Mouse (Mus musculus) C2C12 (cell line): ENCODE data around the gene Eef1a1. TPM values are rescaled to one million over a fixed set of nuclear protein-coding genes. Genes with fewer than 3 reads are reported as not detected.

Source experiments
- H3K27me3 ChIP-seq: one replicate; pipeline ENCODE4 v1.6.1; 2011; ENCODE audit not compliant: control insufficient read depth, insufficient read depth, insufficient read length
- H3K36me3 ChIP-seq: one replicate; pipeline ENCODE4 v1.6.1; 2011; ENCODE audit not compliant: control insufficient read depth, insufficient read depth
- H3K4me3 ChIP-seq: one replicate; pipeline ENCODE4 v1.5.1; 2011; ENCODE audit warnings: mild to moderate bottlenecking, control low read depth; ENCODE audit not compliant: poor library complexity, insufficient read depth, severe bottlenecking
- H3K79me2 ChIP-seq: one replicate; pipeline ENCODE4 v1.6.1; 2011; ENCODE audit not compliant: control insufficient read depth, insufficient read depth
- H3K79me3 ChIP-seq: one replicate; pipeline ENCODE4 v1.6.1; 2011; ENCODE audit warnings: low read depth, control low read depth
- H3ac ChIP-seq: one replicate; pipeline ENCODE3; 2011; ENCODE audit warnings: low read depth; ENCODE audit not compliant: control insufficient read depth, insufficient read length
- CEBPB ChIP-seq: IDR thresholded peaks from one replicate; pipeline ENCODE4 v1.6.1; 2011; ENCODE audit warnings: low read depth, mild to moderate bottlenecking, control low read depth, moderate library complexity
- CTCF ChIP-seq: IDR thresholded peaks from one replicate; pipeline ENCODE4 v1.5.1; 2011; ENCODE audit not compliant: control insufficient read depth, insufficient read depth, insufficient read length
- FOSL1 ChIP-seq: IDR thresholded peaks from one replicate; pipeline ENCODE4 v1.8.0; 2011; ENCODE audit warnings: mild to moderate bottlenecking, low read length; ENCODE audit not compliant: poor library complexity, insufficient read depth, severe bottlenecking
- MAX ChIP-seq: IDR thresholded peaks from one replicate; pipeline ENCODE4 v1.6.1; 2011; ENCODE audit warnings: mild to moderate bottlenecking, control low read depth
- MYOD1 ChIP-seq: IDR thresholded peaks from one replicate; pipeline ENCODE4 v1.6.1; 2011; ENCODE audit warnings: low read depth; ENCODE audit not compliant: control insufficient read depth, insufficient read length
- MYOG ChIP-seq: IDR thresholded peaks from one replicate; pipeline ENCODE4 v1.6.1; 2011; ENCODE audit not compliant: control insufficient read depth, insufficient read length; ENCODE audit errors: extremely low read depth
- USF1 ChIP-seq: IDR thresholded peaks from one replicate; pipeline ENCODE4 v1.6.1; 2011; ENCODE audit warnings: low read depth, mild to moderate bottlenecking, control low read depth, moderate library complexity
- polyA plus RNA-seq: library from polyadenylated mRNA; unstranded; fragments of >200 nt; fragmentation: generic; extraction: Trizol; gene quantifications from one replicate; pipeline ENCODE4 v1.2.1, GENCODE M21; 2012; ENCODE audit warnings: missing spikeins

Eef1a1 gene
- polyA plus RNA-seq, 1 experiment, result 7,691 TPM

- Histone ChIP-seq H3K27me3 (no peaks in the 10 kb centered on the region), H3K4me3 (no peak overlapping the region), H3K79me3 (no peaks in the 10 kb centered on the region), H3ac (no peak overlapping the region), H3K36me3 (peaks cover 58% of the 10 kb centered on the region), H3K79me2 (no peaks in the 10 kb centered on the region)
- TF ChIP-seq USF1 (no peak), FOSL1 (no peak), MYOD1 (no peak), CEBPB (no peak), CTCF (no peak), MAX (no peak), MYOG (no peak)
Observed at GRCm38 (mm10) chr9:78465725-78466124, 23.2 kb downstream of the Eef1a1 start.

DNA sequence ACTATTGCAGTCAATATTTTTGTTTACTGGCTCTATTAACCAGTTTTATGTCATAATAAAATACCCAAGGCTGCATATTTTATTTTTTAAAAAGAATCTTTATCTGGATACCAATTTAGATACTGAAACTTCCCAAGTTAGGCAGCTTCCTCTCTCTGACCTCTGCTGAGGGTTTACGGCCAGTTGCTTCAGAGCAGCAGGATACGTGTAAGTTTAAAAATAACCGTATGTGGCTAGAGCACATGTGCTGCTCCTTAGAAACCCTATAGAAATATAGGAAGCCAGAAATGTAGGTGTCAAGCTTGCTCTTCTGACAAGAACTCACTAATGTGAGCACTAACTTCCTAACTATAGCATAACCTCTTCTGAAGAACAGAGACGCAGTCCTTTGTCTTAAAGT, 25.6 kb downstream of the Eef1a1 start:
- Histone ChIP-seq H3K79me2 (no peaks in the 10 kb centered on the region), H3ac (no peak overlapping the region), H3K36me3 (peaks cover 64% of the 10 kb centered on the region), H3K4me3 (no peak overlapping the region), H3K79me3 (no peaks in the 10 kb centered on the region), H3K27me3 (no peaks in the 10 kb centered on the region)
- TF ChIP-seq MYOG, result no peak
- no peak for TF ChIP-seq MYOD1
- TF ChIP-seq MAX, result no peak
- TF ChIP-seq CEBPB, result no peak
- TF ChIP-seq FOSL1, result no peak
- TF ChIP-seq USF1, result no peak
- TF ChIP-seq CTCF, result no peak

- H3K79me2 ChIP-seq, result no peaks in the 10 kb centered on the region
- H3K27me3 ChIP-seq, result no peaks in the 10 kb centered on the region
- H3K79me3 ChIP-seq, result no peaks in the 10 kb centered on the region
- H3ac ChIP-seq, result no peak overlapping the region
- TF ChIP-seq CTCF (no peak), MYOG (no peak), CEBPB (no peak), FOSL1 (no peak), MAX (no peak), USF1 (no peak), MYOD1 (no peak)
- H3K36me3 ChIP-seq, result peaks cover 59% of the 10 kb centered on the region
- no peak overlapping the region for H3K4me3 ChIP-seq
Observed at GRCm38 (mm10) chr9:78457026-78457425, 31.9 kb downstream of the Eef1a1 start.

GRCm38 (mm10) chr9:78451382-78451781, 37.6 kb downstream of the Eef1a1 start:
- no peak overlapping the region for H3K4me3 ChIP-seq
- no peaks in the 10 kb centered on the region for H3K27me3 ChIP-seq
- H3K79me3 ChIP-seq, result peaks cover 8% of the 10 kb centered on the region
- no peak for TF ChIP-seq CEBPB
- no peak for TF ChIP-seq MAX
- TF ChIP-seq MYOD1, result no peak
- TF ChIP-seq FOSL1, result no peak
- H3K36me3 ChIP-seq, result peaks cover 30% of the 10 kb centered on the region
- H3ac ChIP-seq, result no peak overlapping the region
- H3K79me2 ChIP-seq, result peaks cover 12% of the 10 kb centered on the region

DNA sequence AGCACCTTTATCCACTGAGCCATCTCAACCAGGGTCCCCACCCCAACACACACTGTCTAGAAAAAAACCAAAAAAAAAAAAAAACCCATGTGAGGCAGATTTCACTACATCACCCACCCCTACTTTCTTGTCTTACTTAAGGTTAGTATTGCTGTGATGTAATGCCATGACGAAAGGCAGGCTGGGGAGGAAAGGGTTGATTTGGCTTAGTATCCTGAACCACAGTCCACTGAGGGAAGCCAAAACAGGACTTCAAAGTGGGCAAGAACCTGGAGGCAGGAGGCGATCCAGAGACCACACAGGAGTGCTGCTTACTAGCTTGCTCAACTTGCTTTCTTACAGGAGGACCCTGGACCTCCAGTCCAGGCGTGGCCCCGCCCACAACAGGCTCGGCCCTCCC, 38.5 kb downstream of the Eef1a1 start:
- H3K4me3 ChIP-seq, result no peak overlapping the region
- peaks cover 8% of the 10 kb centered on the region for H3K79me3 ChIP-seq
- TF ChIP-seq CTCF (no peak), MYOG (no peak), FOSL1 (no peak), MYOD1 (no peak), USF1 (no peak), CEBPB (no peak), MAX (no peak)
- H3K36me3 ChIP-seq, result peaks cover 30% of the 10 kb centered on the region
- H3ac ChIP-seq, result no peak overlapping the region
- peaks cover 12% of the 10 kb centered on the region for H3K79me2 ChIP-seq
- no peaks in the 10 kb centered on the region for H3K27me3 ChIP-seq

DNA sequence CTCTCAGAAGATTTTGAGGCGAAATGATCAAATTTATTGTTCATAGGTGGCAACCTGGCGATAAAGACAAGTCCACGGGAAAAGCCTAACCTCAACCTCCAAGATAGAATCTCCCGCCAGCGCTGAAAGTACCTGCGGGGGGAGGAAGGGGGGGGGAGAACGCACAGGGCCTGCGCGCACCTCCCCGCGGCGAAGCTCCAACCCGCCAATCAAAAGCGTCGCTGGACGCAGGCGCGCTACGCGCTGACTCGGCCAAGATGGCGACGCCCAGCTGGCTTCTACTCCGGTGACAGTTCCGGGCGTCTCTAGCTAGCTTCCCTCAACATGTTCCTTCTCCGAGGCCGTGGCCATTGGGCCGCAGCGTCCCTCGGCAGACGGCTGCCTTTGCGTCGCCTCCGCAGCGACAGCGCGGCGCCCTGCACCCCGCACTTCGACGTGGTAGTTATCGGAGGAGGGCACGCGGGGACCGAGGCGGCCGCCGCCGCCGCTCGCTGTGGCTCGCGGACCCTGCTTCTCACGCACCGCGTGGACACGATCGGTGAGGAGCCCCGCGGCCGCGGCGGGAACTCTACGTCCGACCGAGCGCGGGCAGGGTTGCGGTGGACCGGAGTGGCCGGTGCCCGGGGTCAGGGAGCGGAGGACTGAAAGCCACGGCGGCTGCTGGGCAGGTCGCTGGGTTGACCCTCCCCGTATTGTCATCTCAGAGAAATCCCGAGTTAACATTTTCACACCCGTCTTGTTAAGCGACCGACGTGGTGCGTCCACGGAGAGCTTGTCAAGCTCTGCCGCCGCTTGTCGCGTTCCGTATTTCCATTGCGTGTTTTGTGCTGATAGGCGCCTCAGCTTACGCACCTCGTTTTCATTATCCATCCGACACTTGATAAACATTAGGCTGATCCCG, 40.7 kb downstream of the Eef1a1 start, which contains the start of the genes Mto1 and Gm17324:
Gene Mto1, plus strand, starts transcription at position 236 of the 901 bp plus-strand sequence.
Gene Gm17324, minus strand, starts transcription at position 814 of the 901 bp plus-strand sequence.
- no peaks in the 10 kb centered on the region for H3K27me3 ChIP-seq
- peak within 1 kb of the TSS; percentile 79 for H3K4me3 ChIP-seq
- peak within 1 kb of the TSS; percentile 70 for H3ac ChIP-seq
- peak; percentile 28 for TF ChIP-seq MAX
- no peak for TF ChIP-seq MYOD1
- H3K79me2 ChIP-seq, result peaks cover 12% of the 10 kb centered on the region
- H3K36me3 ChIP-seq, result peaks cover 17% of the 10 kb centered on the region
- peaks cover 8% of the 10 kb centered on the region for H3K79me3 ChIP-seq
